Mouse (Mus musculus) lung, embryonic 16.5 days (tissue): ENCODE measurements around the gene Adgrv1. TPM values are rescaled to one million over a fixed set of nuclear protein-coding genes. Genes with fewer than 3 reads are reported as not detected.
A peak's percentile ranks its signal among the peaks of the same experiment; 100 is the strongest.

Experiments used
- ATAC-seq: fragments of 200-750 bp; cut with Nextera tagmentation; 2 replicates; pipeline ENCODE4 v1.8.0; 2017; ENCODE audit warnings: low read depth, mild to moderate bottlenecking, moderate library complexity
- H3K27ac ChIP-seq: fragments of 300-500 bp; sonication (generic); 2 replicates; pipeline ENCODE4 v1.5.1; 2014; ENCODE audit warnings: mild to moderate bottlenecking, control low read depth, low read length
- H3K27me3 ChIP-seq: fragments of 300-500 bp; sonication (generic); 2 replicates; pipeline ENCODE4 v1.6.1; 2014; ENCODE audit warnings: low read depth, low read length, mixed read lengths; ENCODE audit not compliant: control insufficient read depth, insufficient read depth
- H3K36me3 ChIP-seq: fragments of 300-500 bp; sonication (generic); 2 replicates; pipeline ENCODE4 v1.6.1; 2014; ENCODE audit warnings: low read length; ENCODE audit not compliant: control insufficient read depth, insufficient read depth
- H3K4me1 ChIP-seq: fragments of 300-500 bp; sonication (generic); replicated peaks from 2 replicates; pipeline ENCODE4 v1.6.1; 2014; ENCODE audit warnings: low read length, mixed read lengths; ENCODE audit not compliant: control insufficient read depth, insufficient read depth
- H3K4me2 ChIP-seq: fragments of 300-500 bp; sonication (generic); 2 replicates; pipeline ENCODE4 v1.6.1; 2014; ENCODE audit warnings: low read depth, low read length, control low read depth
- H3K4me3 ChIP-seq: fragments of 300-500 bp; sonication (generic); 2 replicates; pipeline ENCODE4 v1.5.1; 2014; ENCODE audit warnings: mild to moderate bottlenecking, low read length, control low read depth
- H3K9ac ChIP-seq: fragments of 300-500 bp; sonication (generic); 2 replicates; pipeline ENCODE4 v1.6.1; 2014; ENCODE audit warnings: low read length, control low read depth
- H3K9me3 ChIP-seq: fragments of 300-500 bp; sonication (generic); 2 replicates; pipeline ENCODE4 v1.6.1; 2016; ENCODE audit warnings: low read length; ENCODE audit not compliant: control insufficient read depth
- WGBS: fragments of 180-500 bp; shearing (Covaris S2); extraction: QIAGEN DNeasy Blood & Tissue Kit; methylation state at CpG from one replicate; pipeline ENCODE4 v1.1.7; 2014; 5-methylcytosine and 5-hydroxymethylcytosine counted together
- polyA plus RNA-seq: library from polyadenylated mRNA; unstranded; fragments of >200 nt; fragmentation: Nextera tagmentation; extraction: Ambion mirVana; gene quantifications from 2 replicates; pipeline ENCODE4 v1.2.1, GENCODE M21; 2015

Adgrv1 gene
- polyA plus RNA-seq, 1 experiment from 2014 or later = 1.3 TPM

- no peaks in the 10 kb centered on the region for H3K27me3 ChIP-seq
- H3K4me1 ChIP-seq = no peaks in the 10 kb centered on the region
- no peak overlapping the region for H3K4me3 ChIP-seq
- H3K36me3 ChIP-seq = no peaks in the 10 kb centered on the region
- H3K27ac ChIP-seq = no peak overlapping the region
- no peak overlapping the region for H3K4me2 ChIP-seq
- no peak overlapping the region for H3K9ac ChIP-seq
- no peaks in the 10 kb centered on the region for H3K9me3 ChIP-seq
- no peak for ATAC-seq
- WGBS = 57% methylated on average over 2 of the region's 2 CpGs
These were observed 289.9 kb downstream of the Adgrv1 start for GRCm38 (mm10) chr13:81342987-81343596.

- 94% methylated on average over 1 of the region's 1 CpGs for WGBS
- Histone ChIP-seq H3K4me3 (no peak overlapping the region), H3K36me3 (no peaks in the 10 kb centered on the region)
These were observed 297.7 kb downstream of the Adgrv1 start for GRCm38 (mm10) chr13:81335241-81335640.

GRCm38 (mm10) chr13:81332018-81332417 lies 300.9 kb downstream of the Adgrv1 start:
- peak; percentile 71 for ATAC-seq
- H3K27me3 ChIP-seq = no peaks in the 10 kb centered on the region
- no peak overlapping the region for H3K4me3 ChIP-seq
- peak overlapping the region; percentile 39 for H3K27ac ChIP-seq
- H3K36me3 ChIP-seq = no peaks in the 10 kb centered on the region
- 0 out of 2 replicates have a peak, but pooled peaks cover 2% of the 10 kb centered on the region for H3K4me1 ChIP-seq
- WGBS = 18% methylated on average over 3 of the region's 3 CpGs
- no peaks in the 10 kb centered on the region for H3K9me3 ChIP-seq
- H3K9ac ChIP-seq = no peak overlapping the region
- no peak overlapping the region for H3K4me2 ChIP-seq

More at GRCm38 (mm10) chr13:81335241-81335640, 297.7 kb downstream of the Adgrv1 start:
- H3K4me2 ChIP-seq = no peak overlapping the region
- no peak overlapping the region for H3K27ac ChIP-seq
- no peaks in the 10 kb centered on the region for H3K9me3 ChIP-seq
- H3K9ac ChIP-seq = no peak overlapping the region
- H3K4me1 ChIP-seq = 0 out of 2 replicates have a peak, but pooled peaks cover 2% of the 10 kb centered on the region
- ATAC-seq = no peak
- H3K27me3 ChIP-seq = no peaks in the 10 kb centered on the region

GRCm38 (mm10) chr13:81329762-81330161 lies 303.2 kb downstream of the Adgrv1 start:
- no peak for ATAC-seq
- WGBS = 77% methylated on average over 5 of the region's 5 CpGs
- H3K27ac ChIP-seq = no peak overlapping the region
- H3K9me3 ChIP-seq = no peaks in the 10 kb centered on the region
- H3K9ac ChIP-seq = no peak overlapping the region
- H3K36me3 ChIP-seq = no peaks in the 10 kb centered on the region
- H3K4me2 ChIP-seq = no peak overlapping the region
- H3K4me1 ChIP-seq = 0 out of 2 replicates have a peak, but pooled peaks cover 2% of the 10 kb centered on the region
- no peaks in the 10 kb centered on the region for H3K27me3 ChIP-seq
- no peak overlapping the region for H3K4me3 ChIP-seq

- WGBS = 83% methylated on average over 1 of the region's 1 CpGs
- Histone ChIP-seq H3K9ac (no peak overlapping the region), H3K4me1 (0 out of 2 replicates have a peak, but pooled peaks cover 2% of the 10 kb centered on the region), H3K27ac (no peak overlapping the region), H3K27me3 (no peaks in the 10 kb centered on the region), H3K4me3 (no peak overlapping the region), H3K36me3 (no peaks in the 10 kb centered on the region), H3K9me3 (no peaks in the 10 kb centered on the region), H3K4me2 (no peak overlapping the region)
- no peak for ATAC-seq
These were observed 304.8 kb downstream of the Adgrv1 start for GRCm38 (mm10) chr13:81328181-81328580.

GRCm38 (mm10) chr13:81325606-81326215 lies 307.2 kb downstream of the Adgrv1 start:
- no peak overlapping the region for H3K4me3 ChIP-seq
- ATAC-seq = no peak

GRCm38 (mm10) chr13:81323546-81324316 lies 309.2 kb downstream of the Adgrv1 start:
- H3K9ac ChIP-seq = no peak overlapping the region
- no peaks in the 10 kb centered on the region for H3K4me1 ChIP-seq
- H3K36me3 ChIP-seq = no peaks in the 10 kb centered on the region
- 85% methylated on average over 3 of the region's 3 CpGs for WGBS
- no peak overlapping the region for H3K27ac ChIP-seq
- no peaks in the 10 kb centered on the region for H3K9me3 ChIP-seq
- H3K27me3 ChIP-seq = no peaks in the 10 kb centered on the region
- no peak overlapping the region for H3K4me3 ChIP-seq
- no peak for ATAC-seq
- no peak overlapping the region for H3K4me2 ChIP-seq

More at GRCm38 (mm10) chr13:81325606-81326215, 307.2 kb downstream of the Adgrv1 start:
- H3K27me3 ChIP-seq = no peaks in the 10 kb centered on the region
- no peak overlapping the region for H3K27ac ChIP-seq
- 77% methylated on average over 2 of the region's 2 CpGs for WGBS
- H3K9ac ChIP-seq = no peak overlapping the region
- H3K9me3 ChIP-seq = no peaks in the 10 kb centered on the region
- H3K36me3 ChIP-seq = no peaks in the 10 kb centered on the region
- no peaks in the 10 kb centered on the region for H3K4me1 ChIP-seq
- no peak overlapping the region for H3K4me2 ChIP-seq

GRCm38 (mm10) chr13:81316581-81316980 lies 316.4 kb downstream of the Adgrv1 start:
- no peaks in the 10 kb centered on the region for H3K36me3 ChIP-seq
- no peak overlapping the region for H3K4me3 ChIP-seq
- H3K4me1 ChIP-seq = no peaks in the 10 kb centered on the region; the same call in 1 of the 2 replicates
- no peaks in the 10 kb centered on the region for H3K9me3 ChIP-seq
- H3K9ac ChIP-seq = no peak overlapping the region
- ATAC-seq = no peak
- no peak overlapping the region for H3K27ac ChIP-seq
- H3K27me3 ChIP-seq = no peaks in the 10 kb centered on the region
- 82% methylated on average over 4 of the region's 4 CpGs for WGBS
- no peak overlapping the region for H3K4me2 ChIP-seq
